Mouse (Mus musculus) myocyte (in vitro differentiated cells): ENCODE data around the gene Tbc1d25. TPM values are rescaled to one million over a fixed set of nuclear protein-coding genes. Genes with fewer than 3 reads are reported as not detected.
A peak's percentile ranks its signal among the peaks of the same experiment; 100 is the strongest.

Experiments used
- H3K27me3 ChIP-seq: one replicate; pipeline ENCODE4 v1.6.1; 2011; ENCODE audit not compliant: control insufficient read depth, insufficient read depth, insufficient read length
- H3K36me3 ChIP-seq: one replicate; pipeline ENCODE4 v1.6.1; 2011; ENCODE audit not compliant: control insufficient read depth, insufficient read depth
- H3K4me2 ChIP-seq: one replicate; pipeline ENCODE4 v1.6.1; 2011; ENCODE audit warnings: low read depth, control low read depth
- H3K4me3 ChIP-seq: one replicate; pipeline ENCODE4 v1.5.1; 2011; ENCODE audit warnings: mild to moderate bottlenecking, control low read depth, moderate library complexity
- H3K79me2 ChIP-seq: one replicate; pipeline ENCODE4 v1.6.1; 2011; ENCODE audit not compliant: control insufficient read depth, insufficient read depth
- H3ac ChIP-seq: one replicate; pipeline ENCODE4 v1.6.1; 2011; ENCODE audit not compliant: control insufficient read depth, insufficient read length
- CEBPB ChIP-seq: IDR thresholded peaks from 2 replicates; pipeline ENCODE4 v1.6.1; 2011; ENCODE audit warnings: mild to moderate bottlenecking, moderate library complexity; ENCODE audit not compliant: poor library complexity, insufficient read depth, severe bottlenecking
- E2F4 ChIP-seq: IDR thresholded peaks from one replicate; pipeline ENCODE4 v1.6.1; 2011; ENCODE audit warnings: mild to moderate bottlenecking, control low read depth, moderate library complexity; ENCODE audit not compliant: insufficient read depth
- MAX ChIP-seq: IDR thresholded peaks from one replicate; pipeline ENCODE4 v1.6.1; 2011; ENCODE audit warnings: low read depth, mild to moderate bottlenecking, control low read depth
- MYOD1 ChIP-seq, 3 experiments: IDR thresholded peaks; one replicate each; pipeline ENCODE4 v1.6.1; 2011; ENCODE audit warnings: control low read depth in 2 of 3, low read depth in 2 of 3, mild to moderate bottlenecking in 2 of 3, moderate library complexity in 1 of 3; ENCODE audit not compliant: insufficient read length in 2 of 3, control insufficient read depth in 1 of 3
- MYOG ChIP-seq, 3 experiments: IDR thresholded peaks; one replicate each; pipeline ENCODE4 v1.6.1; 2011; ENCODE audit warnings: control low read depth in 2 of 3, low read depth in 2 of 3, mild to moderate bottlenecking in 2 of 3; ENCODE audit not compliant: insufficient read length in 2 of 3, control insufficient read depth in 1 of 3, insufficient read depth in 1 of 3
- POLR2A ChIP-seq: IDR thresholded peaks from one replicate; pipeline ENCODE4 v1.6.1; 2011; ENCODE audit warnings: low read depth, mild to moderate bottlenecking, control low read depth, moderate library complexity; ENCODE audit not compliant: insufficient read length
- POLR2AphosphoS2 ChIP-seq: IDR thresholded peaks from one replicate; pipeline ENCODE4 v1.6.1; 2011; ENCODE audit warnings: low read depth, control low read depth; ENCODE audit not compliant: insufficient read length
- REST ChIP-seq: IDR thresholded peaks from one replicate; pipeline ENCODE4 v1.6.1; 2011; ENCODE audit warnings: mild to moderate bottlenecking, control low read depth, moderate library complexity; ENCODE audit not compliant: insufficient read depth, insufficient read length
- SRF ChIP-seq: IDR thresholded peaks from one replicate; pipeline ENCODE4 v1.6.1; 2011; ENCODE audit warnings: low read depth; ENCODE audit not compliant: control insufficient read depth, insufficient read length
- TCF12 ChIP-seq: IDR thresholded peaks from one replicate; pipeline ENCODE4 v1.6.1; 2011; ENCODE audit warnings: mild to moderate bottlenecking, control low read depth; ENCODE audit not compliant: poor library complexity, insufficient read depth, severe bottlenecking
- TCF3 ChIP-seq: IDR thresholded peaks from one replicate; pipeline ENCODE4 v1.6.1; 2011; ENCODE audit warnings: low read depth, control low read depth; ENCODE audit not compliant: insufficient read length
- USF1 ChIP-seq: IDR thresholded peaks from one replicate; pipeline ENCODE4 v1.6.1; 2011; ENCODE audit warnings: low read depth, mild to moderate bottlenecking, control low read depth, moderate library complexity
- polyA plus RNA-seq: library from polyadenylated mRNA; unstranded; fragments of >200 nt; fragmentation: generic; extraction: Trizol; gene quantifications from one replicate; pipeline ENCODE4 v1.2.1, GENCODE M21; 2012; ENCODE audit warnings: missing spikeins

Tbc1d25 gene
- 12.5 TPM for polyA plus RNA-seq

DNA sequence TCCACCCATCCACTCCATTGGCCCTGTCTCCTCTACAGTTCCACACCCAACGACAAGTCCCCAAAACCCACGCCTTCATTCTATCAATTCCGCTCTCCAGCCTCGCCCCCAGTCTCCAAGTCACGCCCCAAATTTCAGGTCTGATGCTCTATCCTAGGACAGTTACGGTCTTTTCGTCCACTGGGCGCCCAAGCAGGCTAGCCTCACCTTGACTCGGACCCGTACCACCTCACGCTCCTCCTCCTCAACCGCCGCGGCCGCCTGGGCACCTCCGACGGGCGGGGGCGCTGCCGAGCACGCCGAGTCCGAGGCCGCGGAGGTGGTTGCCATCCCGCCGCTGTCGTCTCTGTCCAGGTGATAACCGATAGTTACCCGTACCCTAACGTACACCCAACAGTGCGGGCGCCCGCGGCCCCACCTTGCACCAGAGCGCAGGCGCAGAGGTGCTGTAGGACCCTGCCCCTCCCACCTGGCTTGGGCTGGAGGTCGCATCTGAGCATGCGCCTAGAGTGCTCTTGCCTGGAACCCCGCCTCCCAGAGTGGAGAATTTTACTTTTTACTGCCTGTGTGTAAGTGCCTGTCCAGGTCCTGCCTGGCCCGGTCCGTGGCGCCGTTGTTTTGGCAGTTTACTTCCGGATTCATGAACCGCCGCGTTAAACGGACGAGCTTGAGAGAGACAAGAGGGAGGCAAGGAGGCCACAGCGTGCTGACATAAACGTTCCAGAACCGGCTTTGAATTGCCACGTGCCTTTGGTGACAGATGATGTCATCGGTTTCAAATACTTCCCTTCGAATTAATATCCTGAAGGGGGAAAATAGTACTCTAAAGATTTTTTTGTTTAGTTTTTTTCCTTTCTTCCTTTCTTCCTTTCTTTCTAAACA is at the start of gene Tbc1d25:
Gene Tbc1d25, minus strand, starts transcription at position 678 of the 882 bp plus-strand sequence.
- Histone ChIP-seq H3K4me3 (peak within 1 kb of the TSS; percentile 48), H3K27me3 (no peaks in the 10 kb centered on the region), H3K4me2 (peak within 1 kb of the TSS; percentile 70), H3K79me2 (peaks cover 6% of the 10 kb centered on the region), H3K36me3 (no peaks in the 10 kb centered on the region), H3ac (peak within 1 kb of the TSS; percentile 27)
- TF ChIP-seq MYOD1 (IDR thresholded peaks at IDR 0.05; ENCODE audit: control insufficient read depth in 1 of 3, insufficient read length in 2 of 3, low read depth in 2 of 3) (peak in 1 of 3 experiments; percentile 20), REST (no peak), USF1 (peak; percentile 49), MYOG (IDR thresholded peaks at IDR 0.05; ENCODE audit: control insufficient read depth in 1 of 3, insufficient read depth in 1 of 3, insufficient read length in 2 of 3, low read depth in 2 of 3) (no peak), POLR2AphosphoS2 (no peak), TCF12 (no peak), E2F4 (no peak), POLR2A (peak; percentile 56), MAX (peak; percentile 81), CEBPB (no peak), TCF3 (no peak), SRF (no peak)

DNA sequence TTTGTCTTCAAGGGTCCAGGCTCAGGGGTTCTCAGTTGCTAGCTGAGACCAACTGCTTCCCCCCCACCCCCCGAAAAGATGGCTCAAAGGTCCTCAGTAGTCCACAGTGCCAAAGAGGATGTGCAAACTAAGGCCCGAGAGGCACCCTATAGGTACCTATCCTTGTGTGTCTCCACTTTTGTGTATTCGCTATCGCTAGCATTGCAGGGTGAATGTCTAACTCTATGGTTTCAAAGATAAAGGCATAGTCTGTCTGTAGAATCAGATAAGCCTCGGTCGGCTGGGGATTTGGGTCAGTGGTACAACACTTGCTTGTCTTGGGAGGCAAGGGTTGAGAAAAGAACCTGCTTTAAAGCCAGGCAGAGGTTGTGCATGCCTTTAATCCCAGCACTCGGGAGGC is 47.5 kb upstream of the Tbc1d25 start:
- no peaks in the 10 kb centered on the region for H3K36me3 ChIP-seq
- TF ChIP-seq USF1 (no peak), CEBPB (no peak), POLR2A (no peak), MYOD1 (IDR thresholded peaks at IDR 0.05; ENCODE audit: control insufficient read depth in 1 of 3, insufficient read length in 2 of 3, low read depth in 2 of 3) (no peak), TCF3 (no peak), SRF (no peak)
- no peak overlapping the region for H3K4me3 ChIP-seq
- H3K4me2 ChIP-seq = peak overlapping the region; percentile 71
- H3ac ChIP-seq = no peak overlapping the region
- H3K27me3 ChIP-seq = no peaks in the 10 kb centered on the region
- H3K79me2 ChIP-seq = no peaks in the 10 kb centered on the region

GRCm38 (mm10) chrX:8222678-8223421 is 46.9 kb upstream of the Tbc1d25 start:
- Histone ChIP-seq H3K4me3 (no peak overlapping the region), H3ac (no peak overlapping the region), H3K27me3 (no peaks in the 10 kb centered on the region), H3K4me2 (peak overlapping the region; percentile 71), H3K36me3 (no peaks in the 10 kb centered on the region), H3K79me2 (no peaks in the 10 kb centered on the region)
- no peak for TF ChIP-seq CEBPB
- TF ChIP-seq E2F4 = no peak
- TF ChIP-seq USF1 = peak; percentile 88

DNA sequence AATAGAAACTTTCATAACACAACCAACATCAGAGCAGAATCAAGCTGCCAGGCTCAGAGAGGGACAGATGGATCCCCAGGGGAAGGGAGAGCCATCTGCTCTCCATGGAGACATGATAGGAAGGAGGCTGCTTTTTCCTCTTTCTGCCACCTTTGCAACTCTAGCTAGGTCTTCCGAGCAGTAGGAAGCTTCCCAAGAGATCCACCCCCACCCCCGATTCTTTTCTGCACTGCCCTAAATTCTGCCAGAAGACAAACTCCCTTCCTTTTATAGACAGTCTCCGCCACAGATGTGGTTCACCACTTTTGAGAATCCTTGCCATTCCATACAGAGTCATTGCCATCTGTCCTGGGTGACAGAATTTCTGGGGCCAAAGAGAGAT is 46.3 kb upstream of the Tbc1d25 start:
- Histone ChIP-seq H3K36me3 (no peaks in the 10 kb centered on the region), H3K4me2 (peak overlapping the region; percentile 71)
- peak; percentile 36 for TF ChIP-seq SRF
- TF ChIP-seq E2F4 = no peak
- TF ChIP-seq MYOD1 (IDR thresholded peaks at IDR 0.05; ENCODE audit: control insufficient read depth in 1 of 3, insufficient read length in 2 of 3, low read depth in 2 of 3) = peak in 1 of 3 experiments; percentile 4
- peak in 1 of 3 experiments; percentile 23 for TF ChIP-seq MYOG (IDR thresholded peaks at IDR 0.05; ENCODE audit: control insufficient read depth in 1 of 3, insufficient read depth in 1 of 3, insufficient read length in 2 of 3, low read depth in 2 of 3)
- TF ChIP-seq TCF12 = peak; percentile 29
- TF ChIP-seq POLR2AphosphoS2 = no peak

DNA sequence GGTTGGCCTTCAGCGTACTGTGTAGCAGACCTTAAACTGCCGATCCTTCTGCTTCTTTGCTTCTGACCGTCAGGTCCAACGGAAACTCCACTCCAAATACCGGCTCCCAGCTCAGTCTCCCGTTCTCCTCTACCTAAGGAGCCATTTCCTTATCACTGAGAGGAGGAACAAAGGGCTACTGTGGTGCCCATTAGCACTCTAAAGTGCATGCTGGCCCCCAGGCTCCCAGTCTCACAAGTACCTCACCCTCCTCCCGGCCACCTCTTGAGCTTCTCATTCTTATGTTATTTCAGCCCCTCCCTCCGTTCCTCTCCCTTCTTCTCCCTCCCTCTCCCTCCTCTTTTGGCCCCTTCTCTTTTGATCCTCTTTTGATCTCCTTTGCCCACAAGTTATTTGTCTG is 43.7 kb upstream of the Tbc1d25 start:
- no peaks in the 10 kb centered on the region for H3K79me2 ChIP-seq
- no peak overlapping the region for H3ac ChIP-seq
- TF ChIP-seq SRF (no peak), MYOG (IDR thresholded peaks at IDR 0.05; ENCODE audit: control insufficient read depth in 1 of 3, insufficient read depth in 1 of 3, insufficient read length in 2 of 3, low read depth in 2 of 3) (no peak), E2F4 (no peak), TCF3 (no peak), TCF12 (no peak), MYOD1 (IDR thresholded peaks at IDR 0.05; ENCODE audit: control insufficient read depth in 1 of 3, insufficient read length in 2 of 3, low read depth in 2 of 3) (no peak), POLR2A (no peak), MAX (no peak), USF1 (no peak), REST (no peak), POLR2AphosphoS2 (no peak), CEBPB (no peak)
- no peak overlapping the region for H3K4me2 ChIP-seq
- H3K4me3 ChIP-seq = no peak overlapping the region
- no peaks in the 10 kb centered on the region for H3K36me3 ChIP-seq
- no peaks in the 10 kb centered on the region for H3K27me3 ChIP-seq

More for the DNA sequence above, 46.3 kb upstream of the Tbc1d25 start:
- no peak overlapping the region for H3ac ChIP-seq
- H3K79me2 ChIP-seq = no peaks in the 10 kb centered on the region
- no peak overlapping the region for H3K4me3 ChIP-seq
- H3K27me3 ChIP-seq = no peaks in the 10 kb centered on the region
